Mouse (Mus musculus): Measurements from ENCODE around the gene Eapp. TPM values are rescaled to one million over a fixed set of nuclear protein-coding genes. Genes with fewer than 3 reads are reported as not detected.

Gene Eapp
- polyA plus RNA-seq, 1 experiment from 2014 or later = 66.0 TPM

DNA sequence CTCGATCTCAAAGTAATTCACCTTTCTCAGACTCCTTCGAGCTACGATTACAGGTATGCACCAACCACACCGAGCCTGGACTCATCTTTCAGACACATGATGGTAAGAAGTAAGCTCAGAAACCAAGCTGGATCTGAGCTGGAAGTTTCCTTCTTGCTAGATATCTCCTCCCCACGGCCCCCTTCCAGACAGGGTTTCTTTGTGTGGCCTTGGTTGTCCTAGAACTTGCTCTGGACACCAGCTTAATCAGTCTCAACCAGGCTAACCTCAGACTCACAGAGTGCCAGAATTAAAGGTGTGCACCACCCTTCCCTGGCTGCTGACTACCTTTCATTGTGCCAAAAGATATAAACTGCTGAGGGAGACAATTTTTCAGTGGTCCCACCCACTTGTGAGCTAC is 37.7 kb downstream of the Eapp start:
- no peak for ATAC-seq (ENCODE audit: low FRiP score, low TSS enrichment)
- DNase-seq (ENCODE audit: low spot score) = no peak
- H3K9me3 ChIP-seq (ENCODE audit: control insufficient read depth, low read length) = no peaks in the 10 kb centered on the region
- H3K4me2 ChIP-seq (replicated peaks; ENCODE audit: low read depth) = no peak overlapping the region
- peaks cover 5% of the 10 kb centered on the region for H3K4me1 ChIP-seq (replicated peaks; ENCODE audit: control insufficient read depth, insufficient read depth)
- no peaks in the 10 kb centered on the region for H3K36me3 ChIP-seq (ENCODE audit: control insufficient read depth, insufficient read depth, low read length)
- TF ChIP-seq CTCF (IDR thresholded peaks at IDR 0.05; ENCODE audit: low read depth) = no peak
- no peak for TF ChIP-seq EP300 (optimal IDR thresholded peaks at IDR 0.05)
- no peak overlapping the region for H3K4me3 ChIP-seq (ENCODE audit: low read depth, low read length)
- H3K27ac ChIP-seq (replicated peaks) = 0 out of 2 replicates have a peak overlapping the region, but pooled peaks have one; percentile 40
- 96% methylated on average over 5 of the region's 5 CpGs for WGBS
- no peak overlapping the region for H3K9ac ChIP-seq (ENCODE audit: low read length)
- H3K27me3 ChIP-seq (ENCODE audit: control insufficient read depth, insufficient read depth, low read length) = no peaks in the 10 kb centered on the region

DNA sequence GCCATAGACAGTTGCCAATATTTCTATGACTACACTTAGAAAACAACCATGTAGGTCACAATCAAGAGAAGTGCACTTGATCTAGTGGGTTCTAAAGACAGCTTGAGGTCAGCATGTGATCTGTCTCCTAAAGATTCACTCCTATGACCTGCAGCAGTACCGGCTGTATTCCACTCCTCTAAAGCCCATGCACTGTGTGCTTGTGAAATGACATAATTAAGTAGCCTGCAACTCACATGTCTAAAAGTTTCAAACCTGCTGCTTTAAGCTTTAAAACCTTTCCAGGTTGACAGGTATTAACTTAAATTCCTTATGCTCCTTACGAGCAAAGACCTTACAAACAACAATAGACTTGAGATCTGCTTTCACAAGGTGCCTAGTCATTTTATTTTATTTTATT is 38.5 kb downstream of the Eapp start:
- no peak overlapping the region for H3K9ac ChIP-seq (ENCODE audit: low read length)
- no peak for TF ChIP-seq CTCF (IDR thresholded peaks at IDR 0.05; ENCODE audit: low read depth)
- no peak for TF ChIP-seq EP300 (optimal IDR thresholded peaks at IDR 0.05)
- H3K4me1 ChIP-seq (replicated peaks; ENCODE audit: control insufficient read depth, insufficient read depth) = peaks cover 5% of the 10 kb centered on the region
- H3K4me2 ChIP-seq (replicated peaks; ENCODE audit: low read depth) = peak overlapping the region; percentile 64; the same call in 1 of the 2 replicates
- no peaks in the 10 kb centered on the region for H3K9me3 ChIP-seq (ENCODE audit: control insufficient read depth, low read length)
- DNase-seq (ENCODE audit: low spot score) = no peak
- no peaks in the 10 kb centered on the region for H3K27me3 ChIP-seq (ENCODE audit: control insufficient read depth, insufficient read depth, low read length)
- H3K4me3 ChIP-seq (ENCODE audit: low read depth, low read length) = peak overlapping the region; percentile 71; the same call in 1 of the 2 replicates
- ATAC-seq (ENCODE audit: low FRiP score, low TSS enrichment) = no peak
- H3K27ac ChIP-seq (replicated peaks) = no peak overlapping the region
- H3K36me3 ChIP-seq (ENCODE audit: control insufficient read depth, insufficient read depth, low read length) = no peaks in the 10 kb centered on the region
- 43% methylated on average over 2 of the region's 2 CpGs for WGBS

DNA sequence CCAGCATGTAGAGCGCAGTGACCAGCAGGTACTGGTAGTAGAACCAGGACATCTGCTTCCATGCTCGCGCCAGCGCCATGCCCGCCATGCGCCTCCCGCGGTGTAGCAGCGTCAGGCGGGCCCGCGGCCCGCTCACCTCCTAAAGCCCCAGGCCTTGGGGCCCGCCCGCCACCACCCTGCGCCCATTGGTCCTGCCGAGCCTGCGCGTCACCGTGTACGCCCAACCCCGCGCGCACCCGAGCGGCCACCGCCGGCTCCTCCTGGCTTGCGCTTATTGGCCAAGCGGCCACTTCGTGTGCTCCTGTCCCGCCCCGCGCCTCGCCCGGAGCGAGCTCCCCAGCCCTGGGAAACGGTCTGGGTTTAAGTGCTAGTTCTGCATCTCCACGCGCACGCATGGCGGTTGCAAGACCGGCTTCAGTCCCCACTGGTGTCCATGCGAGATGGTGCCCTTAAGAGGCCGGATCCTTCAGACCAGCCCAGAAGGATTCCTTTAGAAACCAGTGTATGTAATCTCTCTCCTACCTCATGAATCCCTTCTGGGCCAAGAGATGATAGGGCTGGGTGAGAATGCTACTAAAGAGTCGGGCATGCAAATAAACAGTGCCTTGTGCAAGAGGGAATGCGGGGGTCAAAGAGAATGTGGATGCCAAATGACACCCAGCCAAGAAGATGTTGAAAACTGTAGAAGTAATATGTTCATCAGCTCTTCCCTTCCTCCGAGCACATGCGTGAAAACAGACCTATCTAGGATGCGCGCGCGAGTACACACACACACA is 39.1 kb downstream of the Eapp start, which contains the start of gene Sptssa:
TSS of gene Sptssa (minus strand) at position 178 of the 776 bp plus-strand sequence.
- H3K4me2 ChIP-seq (replicated peaks; ENCODE audit: low read depth) = peak within 1 kb of the TSS; percentile 64
- no peaks in the 10 kb centered on the region for H3K9me3 ChIP-seq (ENCODE audit: control insufficient read depth, low read length)
- H3K27ac ChIP-seq (replicated peaks) = peak within 1 kb of the TSS; percentile 95
- WGBS = 7% methylated on average over 53 of the region's 53 CpGs
- H3K9ac ChIP-seq (ENCODE audit: low read length) = peak within 1 kb of the TSS; percentile 79
- DNase-seq (ENCODE audit: low spot score) = peak; percentile 98
- no peaks in the 10 kb centered on the region for H3K36me3 ChIP-seq (ENCODE audit: control insufficient read depth, insufficient read depth, low read length)
- peaks cover 5% of the 10 kb centered on the region for H3K4me1 ChIP-seq (replicated peaks; ENCODE audit: control insufficient read depth, insufficient read depth)
- TF ChIP-seq EP300 (optimal IDR thresholded peaks at IDR 0.05) (no peak), CTCF (IDR thresholded peaks at IDR 0.05; ENCODE audit: low read depth) (peak; percentile 14; the same call in 1 of the 2 replicates)
- ATAC-seq (ENCODE audit: low FRiP score, low TSS enrichment) = peak; percentile 99
- peak within 1 kb of the TSS; percentile 71 for H3K4me3 ChIP-seq (ENCODE audit: low read depth, low read length)
- no peaks in the 10 kb centered on the region for H3K27me3 ChIP-seq (ENCODE audit: control insufficient read depth, insufficient read depth, low read length)

DNA sequence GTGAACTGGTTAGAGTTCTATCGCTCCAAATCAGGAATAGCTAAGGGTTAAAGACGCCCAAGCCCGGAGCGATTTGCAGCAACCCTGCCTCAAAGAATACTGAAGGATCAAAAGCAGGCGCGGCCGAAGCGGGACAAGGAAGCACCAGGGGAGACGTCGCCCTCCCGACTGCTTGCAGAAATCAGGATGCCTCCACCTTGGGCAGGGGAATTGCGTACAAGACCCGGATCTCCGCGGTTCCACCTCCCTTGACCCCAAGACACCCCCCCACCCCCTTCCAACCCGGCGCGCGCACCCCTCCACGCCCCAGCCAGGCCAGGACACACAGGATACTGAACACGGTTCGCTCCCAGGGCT is 39.7 kb downstream of the Eapp start:
- no peak for DNase-seq (ENCODE audit: low spot score)
- peak overlapping the region; percentile 71 for H3K4me3 ChIP-seq (ENCODE audit: low read depth, low read length)
- peak overlapping the region; percentile 79 for H3K9ac ChIP-seq (ENCODE audit: low read length)
- no peaks in the 10 kb centered on the region for H3K27me3 ChIP-seq (ENCODE audit: control insufficient read depth, insufficient read depth, low read length)
- peak overlapping the region; percentile 64 for H3K4me2 ChIP-seq (replicated peaks; ENCODE audit: low read depth)
- H3K4me1 ChIP-seq (replicated peaks; ENCODE audit: control insufficient read depth, insufficient read depth) = peaks cover 5% of the 10 kb centered on the region
- peak overlapping the region; percentile 95 for H3K27ac ChIP-seq (replicated peaks)
- no peaks in the 10 kb centered on the region for H3K9me3 ChIP-seq (ENCODE audit: control insufficient read depth, low read length)
- ATAC-seq (ENCODE audit: low FRiP score, low TSS enrichment) = no peak; the same call in 1 of the 2 replicates
- TF ChIP-seq CTCF (IDR thresholded peaks at IDR 0.05; ENCODE audit: low read depth) (no peak), EP300 (optimal IDR thresholded peaks at IDR 0.05) (no peak)
- under 1% methylated on average over 22 of the region's 22 CpGs for WGBS
- H3K36me3 ChIP-seq (ENCODE audit: control insufficient read depth, insufficient read depth, low read length) = no peaks in the 10 kb centered on the region

DNA sequence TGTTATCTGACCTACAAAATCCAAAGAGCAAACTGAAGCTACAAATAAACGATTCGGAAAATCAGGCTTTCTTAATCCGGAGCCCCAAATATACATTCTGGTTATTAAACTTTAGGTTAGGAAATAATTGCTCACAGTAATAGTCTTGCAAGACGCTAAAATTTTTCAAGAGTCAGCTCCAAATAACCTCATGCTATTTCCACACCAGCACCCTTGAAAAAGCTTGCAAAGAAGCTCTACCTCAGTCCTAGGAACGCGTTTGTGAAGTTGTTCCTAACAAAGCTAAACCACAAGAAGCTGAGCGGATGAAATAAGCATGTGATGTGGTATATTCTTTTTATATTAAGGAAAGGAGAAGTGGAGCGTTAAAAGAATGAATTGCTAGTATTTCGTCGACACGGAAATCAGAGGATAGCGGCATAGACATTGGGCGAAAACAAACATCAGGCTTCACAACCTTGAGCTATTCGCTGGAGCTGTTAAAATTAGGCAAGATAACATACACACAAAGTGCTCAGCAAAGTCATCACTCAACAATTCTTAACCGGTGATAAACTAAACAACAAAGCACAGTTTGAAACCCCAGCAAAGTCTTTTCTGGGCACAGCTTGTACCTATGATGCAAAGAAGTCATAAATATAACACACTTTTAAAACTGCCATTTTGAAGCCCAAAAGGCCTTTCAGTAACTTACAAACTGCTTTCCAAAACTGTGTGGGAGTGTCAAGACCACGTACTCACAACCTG is 40.2 kb downstream of the Eapp start:
- H3K4me2 ChIP-seq (replicated peaks; ENCODE audit: low read depth) = peak overlapping the region; percentile 64
- H3K27me3 ChIP-seq (ENCODE audit: control insufficient read depth, insufficient read depth, low read length) = no peaks in the 10 kb centered on the region
- peaks cover 5% of the 10 kb centered on the region for H3K4me1 ChIP-seq (replicated peaks; ENCODE audit: control insufficient read depth, insufficient read depth)
- no peak for TF ChIP-seq CTCF (IDR thresholded peaks at IDR 0.05; ENCODE audit: low read depth)
- TF ChIP-seq EP300 (optimal IDR thresholded peaks at IDR 0.05) = no peak
- peak overlapping the region; percentile 95 for H3K27ac ChIP-seq (replicated peaks)
- peak overlapping the region; percentile 71 for H3K4me3 ChIP-seq (ENCODE audit: low read depth, low read length)
- H3K9ac ChIP-seq (ENCODE audit: low read length) = peak overlapping the region; percentile 79
- DNase-seq (ENCODE audit: low spot score) (no peak), ATAC-seq (ENCODE audit: low FRiP score, low TSS enrichment) (no peak)
- 11% methylated on average over 16 of the region's 16 CpGs for WGBS
- H3K9me3 ChIP-seq (ENCODE audit: control insufficient read depth, low read length) = no peaks in the 10 kb centered on the region
- H3K36me3 ChIP-seq (ENCODE audit: control insufficient read depth, insufficient read depth, low read length) = no peaks in the 10 kb centered on the region

Measured in stomach, postnatal 0 days (tissue).